Mouse (Mus musculus) cerebellum, adult 2 months (tissue): Measurements from ENCODE around the gene Eid3. TPM values are rescaled to one million over a fixed set of nuclear protein-coding genes. Genes with fewer than 3 reads are reported as not detected.

Experiments
- DNase-seq, 2 experiments: peaks; one replicate each; pipeline ENCODE4 v3.0.0; 2021
- H3K27ac ChIP-seq: fragments of 200-500 bp; 2 replicates; pipeline ENCODE4 v1.5.1; 2012; ENCODE audit warnings: low read length, control low read depth, inconsistent platforms; ENCODE audit not compliant: insufficient read depth
- H3K27me3 ChIP-seq: fragments of 200-500 bp; 2 replicates; pipeline ENCODE4 v1.6.1; 2012; ENCODE audit warnings: inconsistent platforms, mild to moderate bottlenecking, low read length, moderate library complexity; ENCODE audit not compliant: control insufficient read depth, insufficient read depth
- H3K4me1 ChIP-seq: fragments of 200-500 bp; 2 replicates; pipeline ENCODE4 v1.6.1; 2011; ENCODE audit warnings: low read length; ENCODE audit not compliant: control insufficient read depth, insufficient read depth
- H3K4me3 ChIP-seq: fragments of 200-500 bp; replicated peaks from 2 replicates; pipeline ENCODE3; 2011; ENCODE audit warnings: mild to moderate bottlenecking, low read depth, low read length, control low read depth; ENCODE audit not compliant: insufficient read depth
- CTCF ChIP-seq: fragments of 200-500 bp; IDR thresholded peaks from 2 replicates; pipeline ENCODE4 v1.5.1; 2011; ENCODE audit warnings: low read depth, mild to moderate bottlenecking, control low read depth, low read length, moderate library complexity, borderline replicate concordance; ENCODE audit not compliant: insufficient read depth
- POLR2A ChIP-seq: fragments of 200-500 bp; IDR thresholded peaks from 2 replicates; pipeline ENCODE4 v1.6.1; 2011; ENCODE audit warnings: low read length, control low read depth, borderline replicate concordance; ENCODE audit not compliant: insufficient read depth
- WGBS: fragments of 180-500 bp; shearing (Covaris S2); methylation state at CpG from one replicate; pipeline ENCODE4 v1.1.7; 2018; 5-methylcytosine and 5-hydroxymethylcytosine counted together
- polyA plus RNA-seq: library from polyadenylated mRNA; depleted of rRNA; stranded (reverse); fragments of >200 nt; gene quantifications from 2 replicates; pipeline ENCODE4 v1.2.3, GENCODE M21; 2012; rRNA removed

Eid3 gene
- polyA plus RNA-seq, 1 experiment, result 0.90 TPM

GRCm38 (mm10) chr10:82908526-82908925 lies 42.1 kb downstream of the Eid3 start:
- no peaks in the 10 kb centered on the region for H3K27me3 ChIP-seq
- 90% methylated on average over 7 of the region's 7 CpGs for WGBS

GRCm38 (mm10) chr10:82909382-82909781 lies 43.0 kb downstream of the Eid3 start:
- Histone ChIP-seq H3K27ac (no peak overlapping the region), H3K4me1 (no peaks in the 10 kb centered on the region), H3K4me3 (no peak overlapping the region), H3K27me3 (no peaks in the 10 kb centered on the region)
- WGBS, result 12% methylated on average over 9 of the region's 9 CpGs
- peak; percentile 53 to 69 for DNase-seq
- TF ChIP-seq POLR2A, result no peak
- TF ChIP-seq CTCF, result peak; percentile 79

More at GRCm38 (mm10) chr10:82908526-82908925, 42.1 kb downstream of the Eid3 start:
- TF ChIP-seq POLR2A (no peak), CTCF (no peak)
- Histone ChIP-seq H3K4me3 (no peak overlapping the region), H3K27ac (no peak overlapping the region), H3K4me1 (no peaks in the 10 kb centered on the region)
- no peak for DNase-seq

DNA sequence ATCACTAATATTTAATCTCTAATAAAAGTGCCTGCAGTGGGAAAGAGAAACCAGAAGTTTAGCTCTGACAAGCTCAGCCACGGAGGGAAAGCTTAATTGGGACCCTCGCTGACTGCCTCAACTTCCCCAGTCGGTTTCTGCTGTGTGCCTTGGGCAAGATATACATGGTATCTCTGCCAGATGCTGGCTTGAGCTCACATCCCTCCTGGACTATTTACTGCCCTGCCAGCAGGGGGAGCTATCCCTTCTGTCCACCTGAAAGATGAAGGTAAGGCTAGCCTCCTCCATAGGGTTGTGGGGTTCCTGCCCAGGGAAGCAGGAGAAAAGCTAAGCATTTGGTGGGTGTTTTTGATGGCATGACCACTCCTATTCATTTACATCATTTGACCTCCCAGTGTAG lies 43.8 kb downstream of the Eid3 start:
- Histone ChIP-seq H3K27me3 (no peaks in the 10 kb centered on the region; the same call in 1 of the 2 replicates), H3K4me1 (no peaks in the 10 kb centered on the region), H3K27ac (no peak overlapping the region), H3K4me3 (no peak overlapping the region)
- no peak for DNase-seq
- no peak for TF ChIP-seq POLR2A
- peak; percentile 48 for TF ChIP-seq CTCF
- WGBS, result 68% methylated on average over 3 of the region's 3 CpGs

- H3K4me1 ChIP-seq, result no peaks in the 10 kb centered on the region
- no peaks in the 10 kb centered on the region; the same call in 1 of the 2 replicates for H3K27me3 ChIP-seq
- 87% methylated on average over 4 of the region's 4 CpGs for WGBS
- H3K4me3 ChIP-seq, result no peak overlapping the region
- TF ChIP-seq POLR2A, result no peak
- no peak for TF ChIP-seq CTCF
- DNase-seq, result no peak
- no peak overlapping the region for H3K27ac ChIP-seq
Observed at GRCm38 (mm10) chr10:82913238-82913637, 46.8 kb downstream of the Eid3 start.

DNA sequence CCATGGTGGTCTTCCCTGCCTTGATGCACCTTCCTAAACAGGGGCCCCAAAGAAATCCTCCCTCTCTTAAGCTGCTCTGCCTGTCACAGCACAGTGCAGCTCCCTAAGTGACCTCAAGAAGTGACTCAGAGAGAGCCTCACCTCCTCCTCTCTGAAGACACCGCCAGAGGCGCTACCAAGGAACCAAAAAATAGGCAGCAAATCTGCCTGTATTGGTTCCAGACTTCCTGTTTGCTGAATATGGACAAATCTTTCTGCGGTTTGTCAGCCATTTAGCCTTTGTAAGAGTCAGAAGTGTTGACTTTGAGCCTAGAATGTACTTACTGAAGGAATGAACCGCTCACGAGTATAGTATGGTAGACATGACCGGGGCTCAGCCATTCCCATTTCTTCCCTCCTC lies 47.3 kb downstream of the Eid3 start:
- H3K4me3 ChIP-seq, result no peak overlapping the region

More for the DNA sequence above, 47.3 kb downstream of the Eid3 start:
- TF ChIP-seq POLR2A, result no peak
- TF ChIP-seq CTCF, result no peak
- no peaks in the 10 kb centered on the region; the same call in 1 of the 2 replicates for H3K27me3 ChIP-seq
- no peaks in the 10 kb centered on the region for H3K4me1 ChIP-seq
- H3K27ac ChIP-seq, result no peak overlapping the region
- DNase-seq, result no peak
- WGBS, result 94% methylated on average over 6 of the region's 6 CpGs

Other genes starting within 250 kb of the Eid3 start
- 34.6 and 39.1 TPM in 2 replicates for gene 1190007I07Rik, start 243.4 kb upstream of the Eid3 start, polyA plus RNA-seq
- 59.1 and 59.6 TPM in 2 replicates for gene Tdg, start 236.8 kb upstream of the Eid3 start, polyA plus RNA-seq
- gene Glt8d2, start 176.0 kb upstream of the Eid3 start, polyA plus RNA-seq, result 1.1 TPM in 2 replicates
- gene Hcfc2, start 170.5 kb upstream of the Eid3 start, polyA plus RNA-seq, result 32.5 and 34.0 TPM in 2 replicates
- gene Nfyb, start 102.5 kb upstream of the Eid3 start, polyA plus RNA-seq, result 28.7 and 31.8 TPM in 2 replicates
- 48.6 and 50.9 TPM in 2 replicates for gene Txnrd1, start 32.7 kb upstream of the Eid3 start, polyA plus RNA-seq
- gene Chst11, start 118.9 kb downstream of the Eid3 start, polyA plus RNA-seq, result 21.1 and 22.6 TPM in 2 replicates